Mouse (Mus musculus) adrenal gland, adult 18-20 months (tissue): ENCODE measurements at regions not wholly inside any gene's neighbourhood (a gene's known extent, or its start where the extent isn't known, plus 50 kb on each side); places are given as distances from the start of the nearest gene placed in this dataset.

Source experiments
- DNase-seq, 2 experiments: peaks; one replicate each; pipeline ENCODE4 v3.0.0; 2021 to 2022; ENCODE audit warnings: low spot score in 2 of 2

DNA sequence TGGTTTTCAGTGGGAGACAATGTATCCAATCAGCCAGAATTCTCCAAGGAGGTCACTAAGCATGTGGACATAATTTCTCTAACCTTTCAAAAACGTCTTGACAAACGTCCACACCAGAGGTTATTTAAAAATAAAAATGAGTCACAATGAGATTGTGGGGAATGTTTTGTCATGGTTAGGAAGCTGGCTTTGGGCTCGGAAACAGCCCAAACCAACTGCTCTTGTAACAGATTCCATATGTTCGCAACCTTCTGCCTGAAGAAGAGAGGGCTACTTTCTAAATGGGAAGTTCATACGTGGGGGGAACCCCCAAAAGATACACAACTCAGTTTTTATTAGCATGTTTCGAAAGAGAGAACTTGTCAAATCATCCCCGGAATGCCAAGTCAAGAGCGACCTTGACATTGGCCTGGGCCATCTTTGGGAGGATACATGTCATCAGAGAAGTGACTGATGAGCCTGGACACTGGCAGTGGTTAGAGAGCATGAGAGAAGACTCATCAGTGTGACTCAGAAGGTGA lies 111.6 kb upstream of the Pik3r1 start:
- peak in 1 of 2 experiments; percentile 61 for DNase-seq

DNA sequence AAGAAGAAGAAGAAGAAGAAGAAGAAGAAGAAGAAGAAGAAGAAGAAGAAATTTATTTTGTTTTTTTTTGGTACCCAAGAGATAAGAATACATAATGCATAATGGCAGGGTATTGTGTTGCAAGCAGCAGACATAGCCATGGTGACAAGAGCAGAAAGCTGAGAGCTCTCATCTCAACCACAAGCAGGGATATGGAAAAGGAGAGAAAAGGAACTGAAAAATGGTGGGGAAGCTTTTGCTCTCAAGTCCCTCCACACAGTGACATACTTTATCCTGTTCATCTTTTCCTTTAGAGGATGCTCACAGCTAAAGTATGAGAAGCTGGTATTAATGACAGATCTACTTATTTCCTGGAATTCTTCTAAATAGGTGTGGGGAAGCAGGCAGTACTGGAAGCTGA lies 115.2 kb upstream of the Pik3r1 start:
- no peak for DNase-seq

DNA sequence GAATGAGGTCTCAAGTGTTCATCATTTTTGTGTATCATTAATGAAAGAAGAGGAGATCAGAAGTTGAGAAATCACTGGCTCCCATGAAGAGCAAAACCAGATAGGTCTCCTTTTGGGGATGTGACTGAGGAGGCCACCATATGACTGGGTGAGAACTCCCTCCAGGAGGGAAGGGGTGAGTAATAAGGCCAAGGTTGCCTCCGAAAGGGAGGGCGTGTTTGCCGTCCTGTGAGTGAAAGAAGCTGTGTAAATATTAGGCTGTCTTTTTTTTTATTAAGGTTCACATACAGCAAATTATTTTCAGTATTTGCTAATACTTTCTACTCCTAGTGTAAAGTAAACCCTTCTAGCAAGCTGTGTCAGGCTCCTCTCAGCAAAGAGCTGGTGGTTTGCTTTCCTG lies 116.7 kb upstream of the Pik3r1 start:
- no peak for DNase-seq

DNA sequence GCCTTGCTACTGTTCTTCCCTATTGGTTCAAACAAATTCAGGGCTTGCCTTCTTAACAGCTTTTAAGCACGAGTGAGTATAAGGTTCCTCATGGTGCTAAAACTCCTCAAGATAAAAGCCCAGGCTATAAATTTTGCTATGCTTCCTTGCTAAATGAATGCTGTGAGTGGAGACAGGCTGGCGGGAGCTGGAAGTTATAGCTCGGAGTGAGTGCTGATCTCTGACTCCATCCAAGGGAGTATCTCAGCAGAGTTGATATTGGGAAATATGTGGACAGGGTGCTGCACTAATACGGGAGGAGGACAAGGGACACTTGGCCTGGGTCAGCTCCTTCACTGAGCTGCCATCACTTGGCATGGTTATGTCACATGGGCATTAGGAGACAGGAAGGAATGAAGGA lies 123.5 kb upstream of the Pik3r1 start:
- no peak for DNase-seq

DNA sequence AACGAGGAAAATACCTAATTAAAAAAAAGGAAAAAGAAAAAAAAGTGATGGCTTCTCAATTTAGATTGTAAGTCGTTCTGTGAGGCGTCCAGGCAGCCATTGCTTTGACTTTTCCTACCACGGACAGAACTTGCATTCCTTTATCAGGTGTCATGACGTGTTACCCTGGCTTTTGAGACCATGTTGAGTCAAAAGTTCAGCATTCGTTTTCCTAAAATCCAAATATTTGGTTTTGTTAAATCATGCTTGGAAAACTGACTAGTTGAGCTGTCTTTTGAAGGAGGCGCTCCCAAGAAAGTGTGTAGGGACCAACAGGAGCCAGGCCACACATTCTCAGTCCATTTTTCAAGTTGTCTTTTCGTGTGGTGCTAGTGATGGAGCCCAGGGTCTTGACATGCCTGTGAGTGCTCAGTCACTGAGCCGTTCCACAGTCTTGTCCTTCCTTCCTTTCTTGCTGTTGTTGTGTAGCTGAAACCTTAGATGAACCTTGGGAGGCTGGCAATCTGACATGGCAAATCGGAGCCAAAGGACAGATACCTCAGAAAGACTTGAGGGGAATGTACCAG lies 125.1 kb upstream of the Pik3r1 start:
- no peak for DNase-seq

DNA sequence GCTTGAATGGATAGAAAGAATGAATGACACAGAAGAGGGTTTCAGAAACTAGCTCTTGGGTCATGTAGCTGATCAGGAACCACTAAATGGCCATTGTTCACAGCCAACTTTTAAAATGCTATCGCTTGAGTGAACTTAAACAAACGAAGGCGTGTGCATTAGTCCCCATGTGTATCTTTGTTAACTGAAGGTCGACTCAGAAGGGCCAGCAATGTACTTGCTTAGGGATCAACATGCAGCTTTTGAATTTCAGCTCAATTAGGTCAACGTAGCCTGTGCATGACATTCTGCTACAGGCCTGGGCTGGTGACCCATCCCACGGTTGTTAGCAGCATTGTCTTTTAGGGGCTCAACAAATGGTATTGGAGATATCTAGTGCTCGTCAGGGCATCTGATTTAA lies 127.1 kb upstream of the Pik3r1 start:
- DNase-seq = no peak

DNA sequence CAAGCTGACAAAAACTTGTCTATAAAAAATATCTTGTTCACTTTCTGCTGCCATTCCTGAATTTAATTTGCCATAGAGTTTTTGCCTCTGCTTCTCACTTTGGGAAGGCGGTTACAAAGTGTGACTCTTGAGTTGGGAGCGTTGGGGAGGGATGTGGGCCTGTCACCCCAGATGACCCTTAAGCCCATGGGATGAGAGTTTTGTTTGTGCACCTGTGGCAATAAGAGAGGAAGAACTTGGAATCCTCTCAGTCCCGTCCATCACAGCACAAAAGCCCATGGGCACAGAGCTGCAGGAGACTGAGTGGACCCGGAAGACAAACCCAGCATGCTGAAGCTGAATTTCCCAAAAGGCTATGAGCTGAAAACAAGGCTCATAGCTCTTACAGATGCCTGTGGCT lies 127.7 kb upstream of the Pik3r1 start:
- no peak for DNase-seq

DNA sequence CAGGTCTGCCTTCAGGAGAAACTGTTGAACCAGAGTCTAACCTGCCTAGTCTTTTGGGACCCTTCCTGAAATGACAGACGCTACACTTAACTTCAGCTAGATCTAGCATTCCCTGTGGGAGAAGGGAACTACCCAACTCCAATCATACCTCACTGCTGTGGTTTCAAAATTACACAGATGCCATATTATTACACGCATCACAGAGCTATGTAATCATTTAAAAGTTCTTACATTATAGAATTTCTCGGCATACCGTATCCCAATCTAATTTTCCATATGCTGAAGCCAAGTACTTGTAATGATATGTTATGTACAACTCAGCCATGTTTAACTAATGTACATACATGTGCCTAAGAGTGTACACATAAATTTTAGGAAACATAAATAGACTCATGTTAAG lies 128.9 kb upstream of the Pik3r1 start:
- DNase-seq = no peak

DNA sequence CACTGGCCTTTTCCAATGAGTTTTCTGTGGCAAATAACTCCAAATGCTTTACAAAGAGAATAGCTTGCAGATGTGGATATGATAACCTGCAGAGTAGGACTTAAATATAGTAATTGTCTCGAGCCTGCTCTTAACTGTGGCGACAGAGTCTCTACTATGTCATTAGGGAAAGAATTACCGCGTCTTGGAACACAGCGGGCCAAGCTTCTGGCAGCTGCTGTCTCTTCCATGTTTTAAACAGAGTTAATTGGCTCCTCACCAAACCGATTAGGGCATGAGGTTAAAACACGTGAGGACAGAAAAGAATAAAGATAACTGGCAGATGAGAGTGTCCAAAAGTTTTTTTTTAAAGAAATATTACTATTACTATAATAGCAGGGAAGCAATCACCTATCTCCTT lies 134.2 kb upstream of the Pik3r1 start:
- DNase-seq = no peak

DNA sequence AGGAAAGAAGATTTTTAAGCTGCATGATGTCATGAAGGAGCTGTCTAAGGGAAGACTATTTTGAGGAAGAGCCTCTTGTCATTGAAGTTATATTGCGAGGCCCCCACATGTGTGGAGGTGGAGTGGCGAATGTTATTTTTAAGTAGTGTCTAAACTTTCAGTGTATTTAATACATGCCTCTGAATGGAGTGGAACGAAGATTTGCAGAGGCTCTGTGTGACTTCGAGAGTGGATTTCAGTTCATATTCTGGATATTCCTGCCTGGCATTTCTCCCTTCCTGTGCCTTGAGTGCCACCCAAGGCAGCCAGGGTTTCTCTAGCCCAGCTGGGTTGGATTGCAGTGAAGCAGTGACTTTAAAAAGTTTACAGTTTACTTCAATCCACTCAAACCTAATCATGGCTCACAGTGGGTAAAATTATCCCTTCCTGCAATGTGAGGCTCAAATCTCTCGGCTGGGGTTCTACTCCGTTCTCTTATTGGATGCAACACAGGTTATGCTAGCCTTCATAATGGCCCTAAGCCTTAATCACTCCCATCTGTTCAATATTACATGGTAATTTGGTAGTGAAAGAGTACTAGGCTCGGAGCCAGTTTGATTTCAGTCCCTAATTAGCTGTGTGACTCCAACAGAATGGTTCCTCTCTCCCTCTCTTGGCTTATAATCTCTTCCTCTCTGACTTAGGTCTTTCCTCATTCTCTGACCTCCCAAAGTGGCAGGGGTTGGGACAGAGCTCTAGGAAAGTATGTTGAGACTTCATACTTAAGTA lies 138.1 kb upstream of the Pik3r1 start:
- DNase-seq = no peak

DNA sequence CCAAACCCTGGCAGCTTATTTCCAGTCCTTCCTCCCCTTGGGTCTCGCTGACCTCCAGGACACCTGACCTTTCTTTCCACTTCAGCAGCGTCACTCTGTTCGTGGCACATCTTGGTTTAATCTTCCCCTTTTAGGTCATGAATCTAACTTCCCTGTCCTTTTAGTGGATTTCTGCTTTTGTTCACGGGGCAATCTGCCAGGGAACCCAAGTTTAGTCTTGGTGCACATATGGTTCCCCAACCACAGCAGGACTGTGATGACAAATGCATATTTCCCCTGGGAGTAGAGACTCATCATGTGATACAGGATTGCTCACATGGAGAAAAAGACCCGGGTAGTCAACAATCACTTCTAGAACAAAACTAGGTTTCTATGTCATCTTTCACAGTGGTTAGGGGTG lies 141.0 kb upstream of the Pik3r1 start:
- DNase-seq = no peak

DNA sequence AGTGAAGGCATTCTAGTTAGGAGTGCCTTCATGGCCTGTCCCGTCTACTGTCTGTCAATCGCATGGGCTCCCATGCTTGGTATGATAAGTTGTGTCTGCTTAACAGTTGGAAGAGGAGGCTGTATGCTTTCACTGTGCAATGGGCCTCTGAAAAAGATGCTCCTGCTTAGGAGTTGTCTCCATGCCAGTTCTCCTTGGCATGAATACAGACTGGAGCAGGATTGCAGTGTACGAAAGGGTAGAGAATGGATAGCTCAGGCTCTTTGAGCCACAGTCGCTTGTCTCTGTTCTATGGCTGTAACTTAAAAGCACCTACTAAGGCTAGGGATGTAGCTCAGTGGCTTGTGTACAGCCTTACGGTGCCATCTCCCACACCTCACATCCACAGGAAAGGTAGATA lies 142.7 kb upstream of the Pik3r1 start:
- no peak for DNase-seq

DNA sequence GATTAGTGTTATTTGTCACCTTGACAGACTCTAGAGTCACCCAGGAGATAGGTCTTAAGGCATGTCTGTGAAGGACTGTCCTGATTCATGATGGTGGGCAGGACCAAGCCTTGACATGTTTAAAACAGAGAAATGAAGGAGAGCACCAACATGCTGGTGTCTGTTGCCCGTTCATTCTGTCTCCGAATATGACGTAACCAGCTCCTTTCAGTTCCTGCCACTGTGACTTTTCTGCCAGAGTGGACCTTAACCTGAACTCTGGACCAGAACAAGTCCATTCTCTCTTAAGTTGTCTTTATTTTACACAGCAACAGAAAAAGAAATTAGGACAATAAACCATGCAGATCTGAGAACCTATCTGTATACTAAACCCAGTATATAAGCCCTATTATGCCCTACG lies 146.1 kb upstream of the Pik3r1 start:
- no peak for DNase-seq

DNA sequence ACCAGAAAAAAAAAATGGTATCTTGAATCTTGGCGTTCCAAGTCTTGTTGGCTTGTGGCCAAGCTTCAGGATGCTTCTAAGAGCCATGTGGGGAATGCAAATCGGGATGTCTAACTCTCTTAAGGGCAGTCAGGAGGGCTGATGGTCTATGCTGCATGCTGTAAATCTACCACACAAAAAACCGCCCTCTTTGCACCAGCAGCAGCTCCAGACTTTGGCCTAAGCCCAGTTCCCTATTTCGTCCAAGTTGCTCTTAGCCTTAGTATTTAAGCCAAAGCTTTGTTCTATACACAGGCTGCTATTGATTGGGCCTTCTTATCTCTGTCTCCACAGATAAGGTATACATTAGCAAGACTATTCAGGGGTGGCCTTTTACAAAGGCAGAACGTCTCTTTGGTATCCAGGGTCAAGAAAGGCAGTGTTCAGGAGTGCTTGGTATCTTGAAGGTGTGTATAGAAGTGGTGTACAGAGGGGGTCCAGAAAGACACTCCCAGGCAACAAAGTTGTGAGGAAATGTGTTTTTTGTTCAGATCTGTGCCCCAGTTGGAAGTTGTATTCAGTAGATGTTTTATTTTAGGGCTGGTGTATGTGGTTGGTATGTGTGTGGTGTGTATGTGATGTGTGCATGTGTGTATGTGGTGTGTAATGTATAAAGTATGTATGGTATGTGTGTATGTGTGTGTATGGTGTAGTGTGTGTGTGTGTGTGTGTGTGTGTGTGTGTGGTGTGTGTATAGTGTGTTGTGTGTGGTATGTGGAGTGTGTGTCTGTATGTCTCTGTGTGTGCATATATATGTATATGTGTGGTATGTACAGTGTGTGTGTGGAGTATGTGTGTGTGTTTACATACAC lies 146.9 kb upstream of the Pik3r1 start:
- DNase-seq = no peak

DNA sequence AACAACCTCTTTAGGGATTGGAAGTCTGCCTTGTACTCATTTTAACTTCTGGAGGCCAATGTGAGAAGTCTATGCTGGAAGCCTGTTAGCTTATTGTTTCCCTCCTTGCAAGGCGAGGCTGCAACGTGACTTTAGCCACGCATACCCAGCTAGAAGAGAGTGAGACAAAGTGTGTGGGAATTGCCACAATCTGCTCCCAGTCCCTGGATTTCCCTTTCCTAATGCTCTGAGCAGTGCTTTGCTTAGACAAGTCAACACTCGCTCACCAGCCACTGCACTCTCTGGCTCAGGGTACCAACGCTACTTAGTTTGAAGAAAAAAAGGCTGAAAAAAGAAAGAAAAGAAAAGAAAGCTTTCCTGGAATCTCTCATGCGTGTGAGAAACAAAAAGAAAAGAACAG lies 147.5 kb upstream of the Pik3r1 start:
- DNase-seq = no peak

DNA sequence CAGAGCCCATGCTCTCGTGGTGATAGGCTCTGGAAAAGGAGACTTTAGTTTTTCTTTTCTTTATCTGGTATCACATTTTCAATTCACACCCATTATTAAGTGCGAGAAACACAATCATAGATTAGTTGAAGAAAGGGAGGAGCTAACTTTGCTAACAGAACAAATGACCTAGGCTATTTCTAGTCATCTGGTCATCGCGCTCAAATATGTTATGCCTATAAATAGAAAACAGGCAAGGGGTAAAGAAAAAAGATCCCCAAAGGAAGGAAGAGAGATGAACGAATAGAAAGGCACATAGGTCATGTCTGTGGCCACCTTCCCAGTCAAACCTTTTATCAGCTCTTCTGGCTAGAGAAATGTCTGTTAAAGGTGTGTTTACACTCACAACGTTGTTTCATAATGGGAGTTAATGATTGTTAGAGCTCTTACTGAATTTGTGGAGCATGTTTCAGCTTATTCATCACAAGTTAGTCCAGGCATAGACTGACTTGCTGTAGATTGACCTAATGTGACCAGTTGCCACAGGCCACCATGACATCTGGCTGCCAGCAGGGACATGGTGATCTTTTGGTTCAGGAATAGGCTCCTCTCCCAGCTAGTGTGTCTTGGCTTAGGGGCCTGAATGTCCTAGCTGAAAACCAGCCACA lies 148.1 kb upstream of the Pik3r1 start:
- no peak for DNase-seq

DNA sequence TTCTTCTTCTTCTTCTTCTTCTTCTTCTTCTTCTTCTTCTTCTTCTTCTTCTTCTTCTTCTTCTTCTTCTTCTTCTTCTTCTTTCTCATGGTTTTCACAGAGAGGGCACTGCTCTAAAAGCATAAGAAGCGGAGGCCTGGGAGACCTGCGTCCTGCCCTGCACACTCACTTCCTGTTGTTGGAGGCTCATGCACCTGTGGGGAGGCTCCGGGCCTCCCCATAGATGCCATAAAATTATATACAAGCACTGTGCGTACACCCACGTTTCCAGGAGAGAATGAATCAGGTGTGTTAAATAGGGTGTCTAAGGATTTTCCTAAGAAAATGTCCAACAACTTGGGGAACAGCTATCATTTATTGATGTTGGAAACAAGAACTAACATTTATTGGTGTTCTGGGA lies 148.9 kb upstream of the Pik3r1 start:
- DNase-seq = no peak

DNA sequence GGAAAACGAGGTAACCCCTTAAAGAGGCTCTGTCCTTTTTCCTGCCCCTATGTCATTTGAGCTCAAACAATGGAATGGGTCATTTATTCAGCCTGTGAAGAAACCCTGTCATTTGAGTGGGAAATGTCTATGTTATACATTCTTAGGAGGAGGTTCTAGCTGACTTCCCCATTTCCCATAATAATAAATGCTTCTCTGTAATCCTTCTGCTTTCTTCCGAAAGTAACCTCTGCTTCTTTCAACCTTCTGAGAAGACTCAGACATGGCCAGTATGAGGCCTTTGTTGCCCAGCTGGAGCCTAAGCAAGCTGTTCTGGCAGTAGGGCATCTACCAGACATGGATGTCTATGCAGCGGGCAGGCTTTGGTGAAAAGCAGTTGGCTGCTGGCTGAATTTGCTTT lies 150.2 kb upstream of the Pik3r1 start:
- no peak for DNase-seq

DNA sequence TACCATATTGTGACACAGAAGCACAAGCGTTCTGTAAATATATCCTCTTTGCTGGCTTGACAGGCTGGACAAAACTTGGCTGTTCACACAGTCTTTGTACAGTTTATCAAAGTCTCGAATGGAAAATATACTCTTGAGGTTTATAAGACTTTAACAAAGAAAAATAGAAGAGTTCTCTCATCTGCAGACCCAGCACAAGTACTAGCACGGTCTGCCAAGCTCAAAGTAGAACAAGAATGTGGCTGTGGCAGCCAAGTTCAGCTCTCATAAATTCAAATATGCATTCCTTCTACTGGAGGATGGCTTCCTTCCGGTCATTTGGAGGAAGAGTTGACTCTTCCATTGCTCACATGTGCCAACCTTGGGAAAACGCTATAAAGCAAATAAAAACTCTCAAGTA lies 151.2 kb upstream of the Pik3r1 start:
- no peak for DNase-seq

DNA sequence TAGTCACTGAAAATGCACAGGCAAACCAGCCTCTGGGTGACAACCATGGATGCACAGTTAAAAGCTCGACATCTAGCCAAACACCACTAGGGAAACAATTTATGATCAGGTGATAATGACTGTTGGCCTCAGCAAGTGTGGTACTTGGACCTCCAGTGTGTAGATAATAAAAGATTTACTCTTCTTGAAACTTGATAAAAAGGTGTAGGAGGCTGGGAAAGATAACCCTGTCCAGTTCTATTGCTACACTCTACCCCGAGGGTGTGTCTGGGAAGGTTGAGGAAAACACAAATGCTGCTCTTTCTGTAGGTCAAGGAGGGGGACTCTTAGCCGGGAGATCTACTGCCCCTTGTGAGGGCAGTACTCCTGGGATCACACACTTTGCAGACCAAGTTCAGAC lies 152.4 kb upstream of the Pik3r1 start:
- DNase-seq = no peak

DNA sequence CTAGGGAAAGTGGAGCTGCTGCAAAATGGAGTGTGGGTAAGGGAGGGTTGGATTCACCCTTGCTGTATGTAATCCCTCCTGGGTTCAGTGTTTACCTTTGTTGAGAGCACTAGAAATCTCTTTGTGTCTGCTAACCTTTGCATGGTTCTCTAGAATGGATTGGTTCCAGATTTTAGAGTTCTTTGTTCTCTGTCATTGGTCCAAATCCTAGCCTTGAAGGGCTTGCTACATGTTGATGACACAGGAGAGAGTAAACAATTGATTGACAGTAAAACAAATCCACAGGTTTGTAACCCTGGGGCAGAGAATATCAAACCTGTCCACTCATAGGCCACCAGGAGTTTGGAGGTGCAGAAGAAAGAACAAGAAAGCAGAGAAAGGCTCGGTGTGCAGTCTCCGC lies 156.6 kb upstream of the Pik3r1 start:
- DNase-seq = no peak

DNA sequence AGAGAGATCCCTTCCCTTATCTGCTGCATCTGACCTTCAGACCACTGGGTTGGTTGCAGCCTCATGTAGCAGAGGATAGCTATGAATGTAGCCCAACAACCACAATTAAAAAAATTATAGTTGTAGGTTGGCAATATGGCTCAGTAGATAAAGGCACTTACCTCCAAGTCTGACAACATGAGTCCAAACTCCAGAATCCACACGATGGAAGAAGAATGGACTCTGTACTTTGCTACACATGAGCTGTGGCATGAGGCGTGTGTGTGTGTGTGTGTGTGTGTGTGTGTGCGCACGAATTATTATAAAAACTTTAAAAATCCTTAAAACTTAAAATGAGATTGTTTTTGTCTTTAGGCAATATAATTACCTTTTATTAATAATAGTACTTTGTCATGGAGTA lies 163.2 kb upstream of the Pik3r1 start:
- no peak for DNase-seq
